Mouse (Mus musculus) kidney, adult 9 months (tissue): ENCODE measurements at regions not wholly inside any gene's neighbourhood (a gene's known extent, or its start where the extent isn't known, plus 50 kb on each side); places are given as distances from the start of the nearest gene placed in this dataset.

Source experiments
- DNase-seq: peaks from one replicate; pipeline ENCODE4 v3.0.0; 2022

GRCm38 (mm10) chrX:158544021-158544420 lies 500.9 kb upstream of the Cnksr2 start:
- DNase-seq: no peak

- DNase-seq: no peak
These were observed 534.8 kb upstream of the Cnksr2 start for GRCm38 (mm10) chrX:158577856-158578255.

GRCm38 (mm10) chrX:158613136-158613535 lies 570.0 kb upstream of the Cnksr2 start:
- DNase-seq: no peak

- peak; percentile 2 for DNase-seq
These were observed 570.5 kb upstream of the Cnksr2 start for GRCm38 (mm10) chrX:158613607-158614006.

- no peak for DNase-seq
These were observed 570.9 kb upstream of the Cnksr2 start for GRCm38 (mm10) chrX:158614029-158614428.

GRCm38 (mm10) chrX:158614452-158614851 lies 571.4 kb upstream of the Cnksr2 start:
- no peak for DNase-seq

GRCm38 (mm10) chrX:158615096-158615495 lies 572.0 kb upstream of the Cnksr2 start:
- no peak for DNase-seq

- DNase-seq: no peak
These were observed 582.7 kb upstream of the Rps6ka3 start for GRCm38 (mm10) chrX:158627390-158627789.

- DNase-seq: no peak
These were observed 577.7 kb upstream of the Rps6ka3 start for GRCm38 (mm10) chrX:158632406-158632805.

GRCm38 (mm10) chrX:158652226-158652625 lies 557.9 kb upstream of the Rps6ka3 start:
- no peak for DNase-seq

GRCm38 (mm10) chrX:158656188-158656587 lies 553.9 kb upstream of the Rps6ka3 start:
- no peak for DNase-seq

GRCm38 (mm10) chrX:158694191-158694590 lies 515.9 kb upstream of the Rps6ka3 start:
- DNase-seq: no peak

- DNase-seq: no peak
These were observed 506.7 kb upstream of the Rps6ka3 start for GRCm38 (mm10) chrX:158703411-158703810.

GRCm38 (mm10) chrX:158709811-158710210 lies 500.3 kb upstream of the Rps6ka3 start:
- DNase-seq: no peak

GRCm38 (mm10) chrX:158744738-158745137 lies 465.4 kb upstream of the Rps6ka3 start:
- DNase-seq: no peak

- no peak for DNase-seq
These were observed 464.2 kb upstream of the Rps6ka3 start for GRCm38 (mm10) chrX:158745766-158746541.
